Mouse (Mus musculus) midbrain, embryonic 13.5 days (tissue): Measurements from ENCODE around the gene Crot. TPM values are rescaled to one million over a fixed set of nuclear protein-coding genes. Genes with fewer than 3 reads are reported as not detected.
A peak's percentile ranks its signal among the peaks of the same experiment; 100 is the strongest.
"Not testable (repeated sequence)": the region's sequence is repeated elsewhere in the genome, so short reads cannot be mapped to it uniquely, and the experiment has no call there.

Source experiments
- ATAC-seq: fragments of 200-750 bp; cut with Nextera tagmentation; 2 replicates; pipeline ENCODE4 v1.8.0; 2017; ENCODE audit warnings: mild to moderate bottlenecking, moderate TSS enrichment, moderate library complexity
- H3K27ac ChIP-seq: fragments of 300-500 bp; sonication (generic); 2 replicates; pipeline ENCODE4 v1.5.1; 2015; ENCODE audit warnings: inconsistent platforms, mild to moderate bottlenecking, moderate library complexity
- H3K27me3 ChIP-seq: fragments of 300-500 bp; sonication (generic); 2 replicates; pipeline ENCODE4 v1.6.1; 2015; ENCODE audit warnings: mild to moderate bottlenecking, inconsistent platforms
- H3K36me3 ChIP-seq: fragments of 300-500 bp; sonication (generic); 2 replicates; pipeline ENCODE4 v1.6.1; 2015; ENCODE audit warnings: mild to moderate bottlenecking, inconsistent platforms
- H3K4me1 ChIP-seq: fragments of 300-500 bp; sonication (generic); replicated peaks from 2 replicates; pipeline ENCODE4 v1.6.1; 2015; ENCODE audit warnings: inconsistent platforms
- H3K4me2 ChIP-seq: fragments of 300-500 bp; sonication (generic); replicated peaks from 2 replicates; pipeline ENCODE4 v1.6.1; 2015; ENCODE audit warnings: moderate library complexity, mild to moderate bottlenecking, inconsistent platforms
- H3K4me3 ChIP-seq: fragments of 300-500 bp; sonication (generic); replicated peaks from 2 replicates; pipeline ENCODE4 v1.5.1; 2015; ENCODE audit warnings: mild to moderate bottlenecking, inconsistent platforms
- H3K9ac ChIP-seq: fragments of 300-500 bp; sonication (generic); replicated peaks from 2 replicates; pipeline ENCODE4 v1.6.1; 2015; ENCODE audit warnings: mild to moderate bottlenecking, inconsistent platforms
- H3K9me3 ChIP-seq: fragments of 300-500 bp; sonication (generic); 2 replicates; pipeline ENCODE4 v1.6.1; 2016; ENCODE audit warnings: mild to moderate bottlenecking, inconsistent platforms
- WGBS: fragments of 180-500 bp; shearing (Covaris S2); methylation state at CpG from one replicate; pipeline ENCODE4 v1.1.7; 2015; 5-methylcytosine and 5-hydroxymethylcytosine counted together
- polyA plus RNA-seq: library from polyadenylated mRNA; unstranded; fragments of >200 nt; fragmentation: Nextera tagmentation; extraction: Ambion mirVana; gene quantifications from 2 replicates; pipeline ENCODE4 v1.2.1, GENCODE M21; 2015

Crot gene
- polyA plus RNA-seq, 1 experiment from 2014 or later = 17.8 TPM

- no peak for ATAC-seq
- Histone ChIP-seq H3K9me3 (no peaks in the 10 kb centered on the region), H3K36me3 (peaks cover 33% of the 10 kb centered on the region), H3K27ac (no peak overlapping the region), H3K4me3 (no peak overlapping the region), H3K4me2 (no peak overlapping the region), H3K27me3 (no peaks in the 10 kb centered on the region), H3K4me1 (0 out of 2 replicates have a peak, but pooled peaks cover 7% of the 10 kb centered on the region), H3K9ac (no peak overlapping the region)
- 88% methylated on average over 13 of the region's 13 CpGs for WGBS
These were observed 6.6 kb downstream of the Crot start for GRCm38 (mm10) chr5:8990526-8990925.

GRCm38 (mm10) chr5:8987925-8988324 lies 9.2 kb downstream of the Crot start:
- no peak for ATAC-seq
- no peak overlapping the region for H3K9ac ChIP-seq
- no peaks in the 10 kb centered on the region for H3K4me1 ChIP-seq
- no peak overlapping the region for H3K4me3 ChIP-seq
- no peaks in the 10 kb centered on the region for H3K9me3 ChIP-seq
- H3K27ac ChIP-seq = no peak overlapping the region
- no peak overlapping the region for H3K4me2 ChIP-seq
- peaks cover 43% of the 10 kb centered on the region for H3K36me3 ChIP-seq
- WGBS = 96% methylated on average over 5 of the region's 5 CpGs
- H3K27me3 ChIP-seq = no peaks in the 10 kb centered on the region

GRCm38 (mm10) chr5:8985470-8985869 lies 11.7 kb downstream of the Crot start:
- no peak for ATAC-seq
- H3K4me2 ChIP-seq = no peak overlapping the region
- H3K36me3 ChIP-seq = peaks cover 44% of the 10 kb centered on the region
- H3K4me1 ChIP-seq = no peaks in the 10 kb centered on the region
- WGBS = 91% methylated on average over 3 of the region's 3 CpGs
- no peak overlapping the region for H3K9ac ChIP-seq
- H3K27ac ChIP-seq = no peak overlapping the region
- H3K27me3 ChIP-seq = no peaks in the 10 kb centered on the region
- no peak overlapping the region for H3K4me3 ChIP-seq
- H3K9me3 ChIP-seq = no peaks in the 10 kb centered on the region

GRCm38 (mm10) chr5:8974721-8975120 lies 22.4 kb downstream of the Crot start:
- H3K27me3 ChIP-seq = no peaks in the 10 kb centered on the region
- H3K9me3 ChIP-seq = no peaks in the 10 kb centered on the region
- H3K9ac ChIP-seq = no peak overlapping the region
- no peak for ATAC-seq
- H3K4me1 ChIP-seq = no peaks in the 10 kb centered on the region
- H3K4me2 ChIP-seq = no peak overlapping the region
- no peak overlapping the region for H3K27ac ChIP-seq
- peaks cover 27% of the 10 kb centered on the region for H3K36me3 ChIP-seq
- no peak overlapping the region for H3K4me3 ChIP-seq

- no peak for ATAC-seq
- 37% methylated on average over 7 of the region's 7 CpGs for WGBS
- H3K36me3 ChIP-seq = peaks cover 46% of the 10 kb centered on the region
These were observed 24.8 kb downstream of the Crot start for GRCm38 (mm10) chr5:8972355-8972754.

GRCm38 (mm10) chr5:8970694-8971093 lies 26.4 kb downstream of the Crot start:
- Histone ChIP-seq H3K4me2 (no peak overlapping the region), H3K27me3 (no peaks in the 10 kb centered on the region), H3K9me3 (no peaks in the 10 kb centered on the region), H3K27ac (no peak overlapping the region), H3K9ac (no peak overlapping the region), H3K4me1 (no peaks in the 10 kb centered on the region), H3K4me3 (no peak overlapping the region), H3K36me3 (peaks cover 58% of the 10 kb centered on the region)
- ATAC-seq = no peak
- 89% methylated on average over 2 of the region's 2 CpGs for WGBS

More at GRCm38 (mm10) chr5:8972355-8972754, 24.8 kb downstream of the Crot start:
- Histone ChIP-seq H3K9me3 (no peaks in the 10 kb centered on the region), H3K27me3 (no peaks in the 10 kb centered on the region), H3K4me2 (no peak overlapping the region), H3K9ac (no peak overlapping the region), H3K4me3 (no peak overlapping the region), H3K27ac (no peak overlapping the region), H3K4me1 (no peaks in the 10 kb centered on the region)

GRCm38 (mm10) chr5:8964487-8964886 lies 32.6 kb downstream of the Crot start:
- H3K4me2 ChIP-seq = no peak overlapping the region
- no peak overlapping the region for H3K4me3 ChIP-seq
- 92% methylated on average over 5 of the region's 5 CpGs for WGBS
- no peaks in the 10 kb centered on the region for H3K27me3 ChIP-seq
- H3K4me1 ChIP-seq = no peaks in the 10 kb centered on the region
- no peak overlapping the region for H3K27ac ChIP-seq
- H3K36me3 ChIP-seq = peaks cover 48% of the 10 kb centered on the region
- H3K9me3 ChIP-seq = no peaks in the 10 kb centered on the region
- no peak overlapping the region for H3K9ac ChIP-seq
- no peak for ATAC-seq

- Histone ChIP-seq H3K27ac (no peak overlapping the region), H3K27me3 (no peaks in the 10 kb centered on the region), H3K4me2 (no peak overlapping the region), H3K4me3 (no peak overlapping the region), H3K9me3 (no peaks in the 10 kb centered on the region), H3K4me1 (no peaks in the 10 kb centered on the region), H3K9ac (no peak overlapping the region), H3K36me3 (peaks cover 18% of the 10 kb centered on the region)
- 87% methylated on average over 4 of the region's 4 CpGs for WGBS
- ATAC-seq = 0 out of 2 replicates have a peak, but pooled peaks have one; percentile 14
These were observed 36.6 kb downstream of the Crot start for GRCm38 (mm10) chr5:8960534-8960933.

GRCm38 (mm10) chr5:8955544-8955943 lies 41.6 kb downstream of the Crot start:
- H3K27ac ChIP-seq = no peak overlapping the region
- no peak overlapping the region for H3K9ac ChIP-seq
- no peaks in the 10 kb centered on the region for H3K4me1 ChIP-seq
- no peak overlapping the region for H3K4me2 ChIP-seq
- no peaks in the 10 kb centered on the region for H3K36me3 ChIP-seq
- no peak for ATAC-seq
- no peak overlapping the region for H3K4me3 ChIP-seq
- WGBS = 96% methylated on average over 3 of the region's 3 CpGs
- H3K9me3 ChIP-seq = no peaks in the 10 kb centered on the region
- no peaks in the 10 kb centered on the region for H3K27me3 ChIP-seq

GRCm38 (mm10) chr5:8953660-8954059 lies 43.5 kb downstream of the Crot start:
- Histone ChIP-seq H3K27me3 (no peaks in the 10 kb centered on the region), H3K36me3 (no peaks in the 10 kb centered on the region)
- 98% methylated on average over 2 of the region's 2 CpGs for WGBS

GRCm38 (mm10) chr5:8947423-8948110 lies 49.6 kb downstream of the Crot start:
- 52% methylated on average over 4 of the region's 4 CpGs for WGBS
- Histone ChIP-seq H3K9me3 (no peaks in the 10 kb centered on the region), H3K9ac (no peak overlapping the region), H3K27ac (no peak overlapping the region), H3K27me3 (no peaks in the 10 kb centered on the region), H3K4me2 (no peak overlapping the region), H3K4me3 (no peak overlapping the region), H3K36me3 (no peaks in the 10 kb centered on the region), H3K4me1 (no peaks in the 10 kb centered on the region)
- ATAC-seq = peak; percentile 34; the same call in 1 of the 2 replicates

More at GRCm38 (mm10) chr5:8953660-8954059, 43.5 kb downstream of the Crot start:
- no peak overlapping the region for H3K4me2 ChIP-seq
- no peaks in the 10 kb centered on the region for H3K4me1 ChIP-seq
- no peaks in the 10 kb centered on the region for H3K9me3 ChIP-seq
- no peak for ATAC-seq
- H3K4me3 ChIP-seq = no peak overlapping the region
- H3K27ac ChIP-seq = no peak overlapping the region
- H3K9ac ChIP-seq = no peak overlapping the region

GRCm38 (mm10) chr5:8943836-8944235 lies 53.3 kb downstream of the Crot start:
- Histone ChIP-seq H3K27ac (no peak overlapping the region), H3K4me2 (no peak overlapping the region), H3K27me3 (no peaks in the 10 kb centered on the region), H3K9me3 (no peaks in the 10 kb centered on the region), H3K9ac (no peak overlapping the region), H3K4me3 (no peak overlapping the region), H3K36me3 (no peaks in the 10 kb centered on the region), H3K4me1 (no peaks in the 10 kb centered on the region)
- WGBS = 91% methylated on average over 3 of the region's 3 CpGs
- no peak for ATAC-seq

- not testable (repeated sequence) for H3K9me3 ChIP-seq, H3K27ac ChIP-seq, H3K27me3 ChIP-seq, H3K9ac ChIP-seq, H3K4me2 ChIP-seq, H3K36me3 ChIP-seq, H3K4me3 ChIP-seq, H3K4me1 ChIP-seq, ATAC-seq
- WGBS = no CpG with 5 or more reads among the region's 1 CpGs
These were observed 55.9 kb downstream of the Crot start for GRCm38 (mm10) chr5:8941266-8941665.
